Mouse (Mus musculus) liver, embryonic 18 days (tissue): ENCODE measurements around the gene Fpr-rs7. TPM values are rescaled to one million over a fixed set of nuclear protein-coding genes. Genes with fewer than 3 reads are reported as not detected.

Experiments used
- polyA plus RNA-seq: library from polyadenylated mRNA; depleted of rRNA; stranded (reverse); fragments of >200 nt; gene quantifications from 2 replicates; pipeline ENCODE4 v1.2.3, GENCODE M21; 2012; rRNA removed

Gene Fpr-rs7
- polyA plus RNA-seq = not detected in 2 replicates

DNA sequence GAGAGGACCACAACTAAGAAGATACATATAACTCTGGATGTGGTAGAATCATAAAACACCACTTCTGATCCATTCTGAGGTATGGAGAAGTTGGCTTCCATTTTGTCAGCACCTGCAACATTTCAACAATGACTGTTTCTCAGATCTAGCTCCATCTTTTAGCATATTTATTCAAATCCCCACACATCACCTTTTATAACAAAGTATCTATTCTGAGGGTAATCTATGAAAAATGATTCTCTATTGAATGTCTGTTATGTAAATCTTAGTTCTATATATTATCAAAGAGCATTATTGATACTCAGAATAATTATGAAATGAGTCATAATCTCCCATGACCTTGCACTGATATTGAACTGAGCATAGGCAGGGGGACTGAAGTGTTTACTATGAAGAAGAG lies at the start of gene Fpr-rs7:
TSS of gene Fpr-rs7 (minus strand) at position 101 of the 400 bp plus-strand sequence.

Other genes starting within 250 kb of the Fpr-rs7 start
- gene Vmn2r104, start 65.9 kb downstream of the Fpr-rs7 start, polyA plus RNA-seq = not detected in 2 replicates
- gene Fpr-rs6, start 68.9 kb upstream of the Fpr-rs7 start, polyA plus RNA-seq = not detected in 2 replicates
- gene Vmn2r105, start 120.8 kb upstream of the Fpr-rs7 start, polyA plus RNA-seq = not detected in 2 replicates
- gene Vmn2r106, start 171.3 kb upstream of the Fpr-rs7 start, polyA plus RNA-seq = not detected in 2 replicates
- not detected in 2 replicates for gene Vmn2r107, start 231.0 kb upstream of the Fpr-rs7 start, polyA plus RNA-seq